Mouse (Mus musculus) embryonic fibroblast, embryonic 13.5 days (primary cell): ENCODE data around the gene Fras1.

Experiments
- CTCF ChIP-seq: IDR thresholded peaks from 2 replicates; pipeline ENCODE4 v1.5.1; 2011; ENCODE audit warnings: mild to moderate bottlenecking, control low read depth, low read length, moderate library complexity, borderline replicate concordance; ENCODE audit not compliant: insufficient read depth
- POLR2A ChIP-seq: IDR thresholded peaks from 2 replicates; pipeline ENCODE4 v1.6.1; 2011; ENCODE audit warnings: low read depth, mild to moderate bottlenecking, control low read depth, low read length, moderate library complexity

DNA sequence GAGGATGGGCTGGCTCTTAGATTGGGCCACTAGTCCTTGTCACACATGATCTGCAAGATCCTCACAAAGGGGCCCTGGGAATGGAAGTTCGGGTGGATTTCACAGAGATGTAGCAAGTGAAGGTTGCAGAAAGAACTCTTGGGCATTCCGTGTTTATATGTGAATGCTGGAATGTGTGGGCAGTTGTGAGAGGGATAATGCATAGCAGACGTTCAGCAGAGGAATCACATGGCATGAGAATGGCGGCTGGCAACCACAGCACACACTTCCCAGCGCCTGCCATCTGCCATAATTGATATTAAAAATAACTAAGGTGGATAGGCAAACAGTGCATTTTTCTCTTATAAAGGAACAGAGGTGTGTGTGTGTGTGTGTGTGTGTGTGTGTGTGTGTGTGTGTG is 234.3 kb downstream of the Fras1 start:
- TF ChIP-seq POLR2A = no peak
- TF ChIP-seq CTCF = no peak
